Mouse (Mus musculus): ENCODE measurements around the gene Mybpc3.

DNA sequence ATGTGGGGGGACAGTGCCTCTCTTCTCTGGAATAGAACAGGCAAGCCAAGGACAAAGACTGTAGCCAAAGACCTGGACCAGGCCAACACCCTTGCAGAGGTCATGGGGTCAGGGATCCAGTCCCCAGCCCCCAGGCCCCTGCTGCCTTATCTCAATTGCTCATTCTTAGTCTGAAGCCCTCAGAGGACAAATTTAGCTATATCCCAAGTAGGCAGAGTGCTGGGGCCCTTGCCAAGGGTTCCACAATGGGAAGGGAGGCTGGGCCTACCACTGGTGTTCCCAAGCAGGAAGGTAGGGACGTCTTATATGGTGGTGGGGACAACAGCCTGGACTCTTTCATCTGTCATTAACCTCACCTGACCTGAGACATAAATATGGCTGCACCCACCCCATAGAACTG is 703 bp downstream of the Mybpc3 start:
- no peak for TF ChIP-seq CTCF (IDR thresholded peaks at IDR 0.05; ENCODE audit: low read depth)
- TF ChIP-seq EP300 (optimal IDR thresholded peaks at IDR 0.05), result no peak

Data from stomach, postnatal 0 days (tissue).